Mouse (Mus musculus) embryonic fibroblast, embryonic 13.5 days (primary cell): ENCODE measurements around the gene Mei1.

ENCODE experiments used
- CTCF ChIP-seq: IDR thresholded peaks from 2 replicates; pipeline ENCODE4 v1.5.1; 2011; ENCODE audit warnings: mild to moderate bottlenecking, control low read depth, low read length, moderate library complexity, borderline replicate concordance; ENCODE audit not compliant: insufficient read depth
- POLR2A ChIP-seq: IDR thresholded peaks from 2 replicates; pipeline ENCODE4 v1.6.1; 2011; ENCODE audit warnings: low read depth, mild to moderate bottlenecking, control low read depth, low read length, moderate library complexity

- TF ChIP-seq CTCF (peak; percentile 62; the same call in 1 of the 2 replicates), POLR2A (no peak)
Measured at GRCm38 (mm10) chr15:82165332-82166239, 95.8 kb downstream of the Mei1 start.
